Mouse (Mus musculus) lung, postnatal 4 days (tissue): ENCODE results near the gene Tm4sf5.
A peak's percentile ranks its signal among the peaks of the same experiment; 100 is the strongest.
"Not testable (repeated sequence)": the region's sequence is repeated elsewhere in the genome, so short reads cannot be mapped to it uniquely, and the experiment has no call there.

Experiments used
- DNase-seq, 2 experiments: peaks; one replicate each; pipeline ENCODE4 v3.0.0; 2021

Tm4sf5 gene

DNA sequence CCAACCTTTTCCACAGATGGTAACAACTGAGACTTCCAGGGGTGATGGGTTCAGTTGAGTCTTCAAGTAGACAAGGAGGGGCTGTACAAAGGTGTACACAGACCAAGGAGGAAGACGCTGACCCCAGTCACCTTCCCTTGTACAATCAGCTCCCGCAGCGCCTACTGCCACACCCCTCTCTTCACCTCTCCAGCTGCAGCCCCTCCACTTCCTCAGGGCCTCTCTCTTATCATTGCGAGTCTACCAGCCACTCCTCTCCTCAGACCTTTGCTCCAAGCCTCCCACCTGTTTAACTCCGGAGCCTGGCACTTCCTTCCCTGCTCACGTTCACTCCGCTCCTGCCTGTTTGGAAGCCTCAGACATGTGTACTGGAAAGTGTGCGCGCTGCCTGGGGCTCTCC is at the start of gene Tm4sf5:
Gene Tm4sf5 (plus strand): TSS at position 275 of the 400 bp plus-strand sequence.
- no peak for DNase-seq

- no peak for DNase-seq
These were observed 46.1 kb upstream of the Tm4sf5 start, which contains the start of gene Zmynd15 for GRCm38 (mm10) chr11:70458688-70459600. Gene Zmynd15 (plus strand): TSS chr11:70459433.

GRCm38 (mm10) chr11:70459601-70460101 is 45.4 kb upstream of the Tm4sf5 start, which contains the start of gene Cxcl16:
Gene Cxcl16 (minus strand): TSS chr11:70459984.
- peak; percentile 67 to 85 for DNase-seq

DNA sequence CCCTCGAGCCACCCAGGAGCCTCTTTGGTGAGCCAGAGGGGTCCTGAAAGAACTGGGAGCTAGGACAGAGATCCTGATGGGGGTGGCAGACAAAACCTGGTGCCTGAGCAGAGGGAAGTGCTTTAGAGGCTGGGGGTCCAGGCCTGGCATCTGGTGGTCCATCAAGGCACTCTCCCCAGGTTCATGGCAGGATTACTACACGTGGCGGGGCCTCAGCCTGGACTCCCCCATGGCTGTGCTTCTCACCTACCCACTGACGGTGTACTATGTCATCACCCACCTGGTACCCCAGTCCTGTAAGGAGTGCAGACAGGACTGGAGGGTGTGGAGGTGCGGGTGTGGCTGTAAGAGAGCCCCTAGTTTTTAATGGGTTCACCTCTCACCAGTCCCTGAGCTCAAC is 41.1 kb upstream of the Tm4sf5 start:
- no peak for DNase-seq

- DNase-seq: no peak
These were observed 39.8 kb upstream of the Tm4sf5 start for GRCm38 (mm10) chr11:70465211-70465610.

DNA sequence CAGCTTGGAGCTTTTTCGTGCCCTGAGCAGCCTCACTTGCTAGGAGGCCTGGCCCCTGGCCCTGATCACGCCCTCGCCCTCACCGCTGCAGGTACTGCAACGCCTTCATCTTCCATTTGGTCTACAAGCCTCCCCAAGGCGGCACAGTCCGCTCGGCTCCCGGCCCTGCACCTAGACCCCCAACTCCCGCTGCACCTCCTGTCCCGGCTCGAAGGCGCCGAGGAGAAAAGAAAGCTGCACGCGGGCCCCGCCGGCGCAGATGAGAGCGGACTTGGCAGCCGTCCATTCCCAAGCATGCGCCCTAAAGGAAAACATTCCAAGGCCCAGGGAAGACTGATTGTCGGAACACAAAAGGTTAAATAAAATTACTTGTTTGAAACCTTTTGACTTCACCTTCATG is 39.2 kb upstream of the Tm4sf5 start:
- DNase-seq: peak; percentile 49 to 62

DNA sequence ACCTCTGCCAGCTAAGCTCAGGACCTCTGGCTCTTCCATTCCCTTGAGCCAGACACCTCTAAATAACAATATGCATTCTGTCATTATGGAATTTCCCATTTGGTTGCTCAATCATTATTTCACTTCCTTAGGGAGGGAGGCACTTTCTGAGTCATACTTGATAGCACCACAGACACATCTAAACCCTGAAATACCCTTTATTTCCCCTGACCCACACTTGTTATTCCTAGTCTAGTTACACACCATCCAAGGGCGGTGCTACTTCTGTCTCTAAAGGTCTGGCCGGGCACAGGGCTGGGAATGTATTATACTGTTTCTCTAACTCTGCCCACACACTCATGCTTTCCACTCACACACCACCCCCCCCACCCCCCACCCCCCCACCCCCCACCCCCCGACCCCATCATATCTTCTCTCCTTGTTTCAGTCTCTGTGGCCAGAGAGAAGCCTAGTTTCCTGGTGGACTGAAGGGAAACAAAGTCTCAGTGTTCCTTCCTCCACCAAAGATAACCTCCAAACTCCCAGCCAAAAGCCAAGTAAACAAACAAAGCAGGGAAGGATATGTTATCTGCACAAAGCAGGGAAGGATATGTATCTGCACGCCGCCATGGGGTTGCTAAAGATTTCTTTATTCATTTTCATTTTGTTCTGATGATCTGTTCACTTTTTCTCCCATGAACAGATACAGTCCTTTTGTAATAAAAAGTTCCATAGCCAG is 37.0 kb upstream of the Tm4sf5 start:
- DNase-seq: no peak

- no peak for DNase-seq
These were observed 35.3 kb upstream of the Tm4sf5 start for GRCm38 (mm10) chr11:70469764-70470163.

DNA sequence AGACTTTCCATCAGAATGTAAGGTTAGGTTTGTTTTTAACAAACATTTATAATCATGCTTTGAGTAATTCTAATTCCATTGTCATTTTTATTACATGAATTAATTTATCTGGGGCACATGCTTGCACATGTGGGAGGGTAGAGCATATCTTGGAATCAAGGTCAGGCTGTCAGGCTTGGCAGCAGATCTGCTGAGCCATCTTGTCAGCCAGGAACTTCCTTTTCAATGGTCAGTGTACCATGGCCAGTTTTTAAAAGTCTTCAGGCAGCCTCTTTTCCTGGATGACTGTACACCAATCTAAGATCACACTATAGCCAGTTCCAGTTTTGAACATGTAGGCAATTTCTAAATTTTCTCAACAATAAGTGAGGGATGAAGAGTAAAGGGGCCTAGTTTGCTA is 32.3 kb upstream of the Tm4sf5 start:
- DNase-seq: no peak

DNA sequence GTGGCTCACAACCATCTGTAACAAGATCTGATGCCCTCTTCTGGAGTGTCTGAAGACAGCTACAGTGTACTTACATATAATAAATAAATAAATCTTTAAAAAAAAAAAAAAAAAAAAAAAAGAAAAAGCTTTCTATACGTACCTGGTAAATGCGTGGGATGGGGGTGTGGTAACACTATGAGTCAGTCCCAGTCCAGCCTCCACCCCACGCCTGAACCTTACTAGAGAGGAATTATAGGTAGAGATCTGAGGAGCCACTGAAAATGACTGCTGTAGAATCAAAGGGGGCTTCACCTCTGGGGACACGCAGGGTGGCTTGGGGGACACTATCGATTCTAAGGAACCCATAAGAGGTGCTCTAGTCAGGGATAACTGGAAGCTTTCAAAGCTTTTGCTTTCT is 31.8 kb upstream of the Tm4sf5 start:
- not testable (repeated sequence) for DNase-seq

DNA sequence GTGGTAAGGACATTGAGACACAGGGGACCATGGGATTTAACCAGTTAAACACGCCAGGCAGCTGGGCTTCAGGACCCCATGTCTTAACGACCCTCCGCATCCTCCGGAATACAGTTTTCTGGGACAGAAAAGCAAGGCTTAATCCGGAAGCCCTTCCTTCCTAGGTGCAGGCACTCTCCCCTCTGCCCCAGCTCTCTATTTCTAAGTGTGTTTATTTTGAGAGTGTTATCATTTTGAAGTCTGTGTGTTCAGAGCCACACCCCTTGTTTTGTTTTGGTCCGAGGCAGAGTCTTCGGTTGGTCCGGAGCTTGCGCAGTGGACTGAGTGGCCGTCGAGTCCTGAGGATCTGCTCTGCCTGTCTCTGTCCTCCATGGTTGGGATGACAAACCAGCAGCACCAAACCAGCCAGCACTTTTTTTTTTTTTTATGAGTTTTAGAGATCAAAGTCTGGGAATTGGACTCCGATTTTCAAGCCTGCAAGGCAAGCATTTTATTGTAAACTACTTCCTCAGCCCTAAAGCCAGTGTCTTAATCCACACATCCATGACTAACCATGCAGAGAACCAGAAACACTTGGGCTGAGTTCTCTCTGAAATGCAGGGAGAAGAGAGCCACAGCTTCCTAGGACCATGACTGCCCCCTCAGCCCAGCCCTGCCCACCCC is 30.0 kb upstream of the Tm4sf5 start:
- no peak for DNase-seq

GRCm38 (mm10) chr11:70485498-70485897 is 19.5 kb upstream of the Tm4sf5 start:
- DNase-seq: no peak

DNA sequence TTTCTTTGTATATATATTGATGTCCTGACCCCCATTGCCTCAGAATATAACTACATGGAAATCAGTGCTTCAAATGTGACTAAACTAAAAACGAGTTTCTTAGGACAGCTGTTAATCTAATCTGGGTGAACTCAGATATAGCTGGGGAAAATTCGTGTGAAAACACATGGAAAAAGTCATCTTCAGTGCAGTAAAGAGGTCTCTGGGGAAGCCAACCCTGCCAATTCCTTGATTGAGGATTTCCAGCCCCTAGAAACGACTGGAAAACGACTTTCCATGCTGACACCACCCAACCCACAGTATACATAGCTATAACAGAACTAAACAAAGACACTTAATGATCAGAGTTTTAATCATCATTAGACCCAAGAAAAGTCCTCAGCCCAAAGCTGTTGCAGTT is 17.2 kb upstream of the Tm4sf5 start:
- DNase-seq: no peak

DNA sequence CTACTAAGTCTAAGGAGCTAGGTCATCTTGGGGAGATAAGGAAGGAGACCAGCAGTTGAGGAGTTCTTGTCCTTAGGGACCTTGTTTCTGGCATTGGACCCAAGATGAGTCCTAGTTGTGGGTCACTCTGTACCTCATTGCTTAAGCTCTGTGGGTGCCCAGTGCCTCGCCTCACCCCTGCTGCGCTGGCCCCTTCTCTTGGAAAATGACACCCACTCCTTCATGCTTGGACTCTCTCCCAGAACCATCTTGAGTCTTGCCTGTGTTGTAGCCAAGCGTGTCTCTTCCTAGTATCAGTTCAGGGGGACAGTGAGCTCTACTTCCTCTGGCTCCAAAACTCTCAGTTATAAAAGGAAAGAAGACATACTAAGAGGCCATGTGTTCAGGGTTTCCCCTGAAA is 15.9 kb upstream of the Tm4sf5 start:
- no peak for DNase-seq

DNA sequence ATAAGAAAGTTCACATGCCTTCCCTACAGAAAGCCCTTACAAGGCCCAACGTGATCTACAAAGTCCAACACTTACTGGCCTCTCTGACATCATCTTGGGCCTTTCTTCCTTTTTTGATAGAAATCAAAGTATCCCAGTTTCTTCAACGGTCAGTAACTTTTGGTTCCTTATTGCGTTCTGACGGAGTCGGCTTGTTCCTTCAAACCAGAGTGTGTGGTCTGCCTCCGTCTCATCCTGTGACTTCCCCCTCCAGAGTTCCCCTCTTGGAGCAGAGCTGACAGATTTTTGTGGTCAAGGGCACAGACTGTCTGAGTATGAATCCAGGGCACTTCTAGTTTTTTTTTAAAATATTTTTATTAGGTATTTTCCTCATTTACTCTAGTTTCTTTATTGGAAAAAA is 15.4 kb upstream of the Tm4sf5 start:
- DNase-seq: peak in 1 of 2 experiments; percentile 31

- peak; percentile 24 to 38 for DNase-seq
These were observed 5.2 kb upstream of the Tm4sf5 start for GRCm38 (mm10) chr11:70499566-70500475.

GRCm38 (mm10) chr11:70500476-70500812 is 4.6 kb upstream of the Tm4sf5 start:
- DNase-seq: no peak

DNA sequence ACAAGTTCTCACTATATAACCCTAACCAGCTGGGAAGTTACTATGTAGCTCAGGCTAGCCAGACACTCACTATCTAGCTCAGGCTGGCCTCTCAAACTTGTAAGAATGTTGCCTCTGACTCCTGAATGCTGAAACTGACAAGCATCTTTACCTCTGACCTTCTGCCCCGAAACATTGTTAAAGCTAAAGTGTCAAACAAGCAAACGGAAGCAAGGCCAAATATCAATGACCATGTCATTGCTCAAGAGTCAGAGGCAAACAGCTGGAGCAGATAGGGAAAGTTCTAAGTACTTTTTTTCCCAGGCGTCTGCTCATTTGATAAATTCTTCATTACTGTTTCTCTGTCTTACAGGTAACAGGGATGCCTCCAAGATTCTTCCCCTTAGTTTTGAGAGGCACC is 3.0 kb upstream of the Tm4sf5 start:
- DNase-seq: no peak

- peak; percentile 58 to 83 for DNase-seq
These were observed 1.3 kb downstream of the Tm4sf5 start for GRCm38 (mm10) chr11:70506385-70506784.

- no peak for DNase-seq
These were observed 2.0 kb downstream of the Tm4sf5 start for GRCm38 (mm10) chr11:70506962-70507515.

- peak in 1 of 2 experiments; percentile 43 for DNase-seq
These were observed 4.9 kb downstream of the Tm4sf5 start for GRCm38 (mm10) chr11:70509753-70510564.
